Mouse (Mus musculus) adrenal gland, postnatal 4 days (tissue): ENCODE data around the gene Frmd4a. TPM values are rescaled to one million over a fixed set of nuclear protein-coding genes. Genes with fewer than 3 reads are reported as not detected.

Experiments
- DNase-seq, 2 experiments: peaks; one replicate each; pipeline ENCODE4 v3.0.0; 2021 to 2022; ENCODE audit warnings: low spot score in 2 of 2, mixed read lengths in 2 of 2
- long read RNA-seq, 2 experiments: library from polyadenylated mRNA; stranded (forward); transcript quantifications; one replicate each; pipeline ENCODE4 v2.0.0; 2021
- total RNA-seq, 2 experiments: library from RNA; stranded (reverse); gene quantifications; 2 replicates each; pipeline ENCODE4 v1.2.3; 2021

Gene Frmd4a
- 10 to 100 TPM; 34.0 to 41.3 TPM for total RNA-seq
- long read RNA-seq, experiment 1, partial matches to known transcripts, result 1 of 4 reads
- long read RNA-seq, experiment 1, other reads (novel, unspliced or antisense), result 3 of 4 reads
- long read RNA-seq, experiment 2, partial matches to known transcripts, result 17 of 24 reads
- long read RNA-seq, experiment 2, other reads (novel, unspliced or antisense), result 7 of 24 reads

DNA sequence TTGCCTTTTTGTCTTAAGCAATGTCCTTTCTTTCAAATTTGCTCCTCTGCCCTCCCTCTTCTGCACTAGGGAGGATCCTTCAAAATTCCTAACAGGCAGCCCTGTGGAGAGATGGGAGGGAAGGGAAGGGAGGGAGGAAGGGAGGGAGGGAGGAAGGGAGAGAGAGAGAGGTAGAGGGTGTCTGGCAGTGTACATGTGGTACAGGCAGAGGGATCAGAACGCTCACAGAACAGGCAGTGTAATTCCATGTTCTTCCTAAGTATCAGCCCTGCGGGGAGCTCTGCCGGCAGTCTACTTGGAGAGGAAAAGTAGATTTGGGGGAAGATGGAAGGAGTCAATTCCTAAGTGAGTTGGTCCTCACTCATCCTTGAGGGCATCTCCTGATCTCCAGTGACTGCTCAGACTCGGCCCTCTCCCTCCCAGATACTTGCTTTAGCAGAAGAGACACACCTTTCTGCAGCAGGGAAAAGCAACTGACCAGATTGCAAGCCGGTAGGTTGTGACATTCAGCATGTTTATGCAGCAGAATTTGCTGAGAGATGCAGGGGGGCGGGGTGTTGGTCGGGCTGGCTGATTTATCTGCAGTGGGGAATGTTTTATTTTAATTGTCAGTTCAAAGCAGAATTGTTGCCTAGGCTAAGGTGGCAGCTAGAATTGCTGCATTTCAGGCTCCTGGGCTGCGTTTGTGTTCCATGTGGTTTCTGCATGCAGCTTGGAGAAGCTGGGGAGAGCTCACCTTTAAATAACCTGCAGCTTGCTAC lies at the start of gene Frmd4a:
Gene Frmd4a, plus strand, starts transcription at position 190 of the 761 bp plus-strand sequence.
- no peak for DNase-seq

DNA sequence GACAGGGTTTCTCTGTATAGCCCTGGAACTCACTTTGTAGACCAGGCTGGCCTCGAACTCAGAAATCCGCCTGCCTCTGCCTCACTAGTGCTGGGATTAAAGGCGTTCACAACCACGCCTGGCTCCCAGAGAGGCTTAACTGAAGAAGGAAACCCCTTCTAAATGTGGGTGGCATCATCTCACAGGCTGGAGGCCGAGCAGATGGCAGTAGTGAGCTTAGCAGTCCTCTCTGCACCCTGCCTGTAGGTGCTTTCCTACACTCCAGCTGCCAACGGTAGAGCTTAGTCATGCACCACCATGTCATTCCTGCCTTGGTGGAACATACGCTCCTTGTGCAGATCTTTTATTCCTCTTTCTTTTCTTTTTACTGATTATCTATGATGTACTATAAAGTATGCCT lies 28.6 kb upstream of the Frmd4a start:
- no peak for DNase-seq

DNA sequence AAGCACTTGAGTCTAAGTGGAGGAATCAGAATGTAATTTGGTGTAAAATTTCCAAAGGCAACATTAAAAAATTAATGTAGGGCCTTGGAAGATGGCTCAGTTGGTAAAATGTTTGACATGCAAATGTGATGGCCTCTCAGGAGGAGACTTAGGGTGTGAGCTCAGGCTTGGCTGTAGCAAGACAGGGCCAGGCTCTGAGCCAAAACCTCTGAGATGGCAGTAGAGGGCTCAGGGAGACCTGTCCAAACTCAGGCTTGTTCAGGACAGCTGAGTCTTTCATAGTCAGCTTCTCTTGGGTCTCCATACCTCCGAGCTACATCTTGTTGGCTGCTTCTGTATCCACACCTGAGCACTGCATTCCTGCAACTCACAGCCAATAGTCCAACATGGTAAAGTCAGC lies 27.1 kb upstream of the Frmd4a start:
- no peak for DNase-seq

DNA sequence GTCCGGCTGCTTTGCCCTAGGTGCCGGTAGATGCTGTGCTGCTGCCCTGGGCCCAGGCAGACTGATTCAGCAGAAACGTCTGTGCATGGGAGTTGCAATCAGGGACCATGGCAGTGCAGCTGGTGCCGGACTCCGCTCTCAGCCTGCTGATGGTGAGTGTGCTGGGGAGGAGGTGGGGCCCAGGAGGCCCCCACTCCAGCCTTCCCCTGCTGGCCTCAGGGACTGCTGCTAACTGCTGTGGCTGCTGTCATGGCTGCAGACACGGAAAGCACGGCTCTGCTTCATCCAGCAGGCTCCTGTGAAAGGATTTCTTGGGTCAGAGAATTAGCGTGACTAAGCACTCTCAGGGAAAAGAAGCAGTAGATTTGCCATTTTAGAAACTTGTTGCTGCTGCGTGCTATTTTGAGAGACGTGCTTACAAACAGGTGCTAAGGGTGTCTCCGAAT lies 937 bp downstream of the Frmd4a start:
- no peak for DNase-seq

GRCm38 (mm10) chr2:4018909-4019308 lies 1.4 kb downstream of the Frmd4a start:
- no peak for DNase-seq

GRCm38 (mm10) chr2:4024927-4025326 lies 7.4 kb downstream of the Frmd4a start:
- no peak for DNase-seq

DNA sequence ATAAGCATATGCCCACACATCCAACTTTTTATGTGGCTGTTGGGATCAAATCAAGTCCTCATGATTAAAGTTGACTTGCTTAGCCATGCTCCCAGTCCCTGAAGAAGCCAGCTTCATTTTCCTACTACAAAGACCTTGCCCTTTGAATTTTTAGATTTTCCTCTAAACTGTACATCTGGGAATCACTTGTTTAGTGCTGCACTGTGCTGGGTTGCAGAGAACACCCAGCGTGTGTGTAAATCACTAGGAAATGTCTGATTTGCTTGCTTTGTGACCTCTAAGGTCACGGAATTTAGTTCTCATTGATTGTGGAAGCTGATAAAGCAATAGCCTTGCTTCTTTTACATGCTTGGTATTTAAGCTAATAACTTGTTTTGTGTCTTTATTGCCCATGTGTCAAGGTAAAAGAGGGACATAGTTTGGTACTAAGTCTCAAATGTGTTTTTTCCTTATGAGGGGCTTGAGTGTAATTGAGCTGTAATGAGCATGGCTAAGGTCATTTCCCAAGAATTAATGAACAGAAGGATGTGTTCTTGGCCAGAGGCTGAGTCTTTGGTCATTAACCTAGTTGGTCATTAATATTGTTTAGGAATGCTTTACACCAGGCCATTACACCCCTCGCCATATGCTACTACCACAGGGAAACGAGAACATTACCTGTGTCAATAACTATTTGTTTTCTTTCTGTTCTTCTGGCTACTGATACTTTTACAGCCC lies 11.7 kb downstream of the Frmd4a start:
- no peak for DNase-seq

- no peak for DNase-seq
Observed at GRCm38 (mm10) chr2:4036153-4036589, 18.7 kb downstream of the Frmd4a start.

DNA sequence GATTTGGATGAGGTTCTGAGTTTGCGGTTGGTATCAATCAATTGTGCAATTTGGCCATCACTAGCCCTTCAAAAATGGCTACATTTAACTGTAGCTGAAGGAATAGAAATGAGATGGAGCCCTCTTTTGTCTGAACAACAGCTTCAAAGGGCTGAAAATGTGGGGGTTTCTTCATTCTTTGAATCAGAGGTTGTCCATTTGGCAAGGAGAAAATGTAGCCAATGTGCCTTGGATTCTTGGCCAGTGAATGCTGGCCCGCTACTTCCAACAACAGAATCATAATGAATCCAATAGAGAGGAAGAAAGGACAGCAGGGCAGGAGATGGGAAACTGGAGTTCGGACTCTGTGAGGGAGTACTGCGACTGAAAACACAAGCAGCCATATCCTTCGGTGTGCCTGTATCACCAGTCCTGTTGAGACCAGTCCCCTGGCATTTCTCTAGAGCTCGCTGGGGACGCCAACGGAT lies 19.2 kb downstream of the Frmd4a start:
- no peak for DNase-seq

GRCm38 (mm10) chr2:4042009-4042408 lies 24.5 kb downstream of the Frmd4a start:
- DNase-seq, result no peak

DNA sequence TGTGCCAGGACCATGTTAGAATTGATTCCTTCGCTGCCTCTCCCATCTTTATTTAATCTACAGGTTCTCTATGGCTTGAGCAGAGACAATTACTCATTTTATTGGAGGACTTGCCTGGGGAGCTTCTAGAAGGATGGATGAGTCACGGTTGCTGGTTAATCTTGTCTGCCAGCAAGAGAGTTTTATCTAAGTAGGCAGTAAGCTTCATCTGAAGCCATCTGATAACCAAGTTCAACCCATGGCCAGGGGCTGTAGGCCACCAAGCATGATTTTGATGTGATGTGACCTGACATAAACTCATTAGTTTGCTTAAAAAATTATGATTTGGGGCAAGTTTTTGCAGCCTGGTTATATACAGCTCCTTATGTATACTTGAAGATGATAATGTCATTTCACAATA lies 38.0 kb downstream of the Frmd4a start:
- DNase-seq, result no peak

DNA sequence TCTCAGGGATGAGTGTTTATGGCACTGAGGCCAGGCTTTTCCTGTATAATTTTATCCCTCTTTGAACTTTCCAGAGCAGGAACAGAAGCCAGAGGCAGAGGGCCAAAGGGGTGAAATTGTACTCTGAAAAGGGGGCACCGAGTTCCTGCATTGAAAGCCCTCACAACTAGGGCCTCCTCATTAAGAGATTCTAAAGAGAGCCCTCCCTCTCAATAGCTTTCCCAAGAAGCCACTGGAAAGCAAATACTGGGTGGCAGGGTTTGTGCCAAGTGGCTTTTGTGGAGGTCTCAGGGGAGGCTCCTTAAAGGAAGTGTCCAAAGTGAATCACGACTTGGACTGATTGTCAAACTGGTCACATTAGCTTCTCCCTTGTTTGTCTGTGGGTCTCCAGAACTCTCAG lies 43.2 kb downstream of the Frmd4a start:
- DNase-seq, result no peak

DNA sequence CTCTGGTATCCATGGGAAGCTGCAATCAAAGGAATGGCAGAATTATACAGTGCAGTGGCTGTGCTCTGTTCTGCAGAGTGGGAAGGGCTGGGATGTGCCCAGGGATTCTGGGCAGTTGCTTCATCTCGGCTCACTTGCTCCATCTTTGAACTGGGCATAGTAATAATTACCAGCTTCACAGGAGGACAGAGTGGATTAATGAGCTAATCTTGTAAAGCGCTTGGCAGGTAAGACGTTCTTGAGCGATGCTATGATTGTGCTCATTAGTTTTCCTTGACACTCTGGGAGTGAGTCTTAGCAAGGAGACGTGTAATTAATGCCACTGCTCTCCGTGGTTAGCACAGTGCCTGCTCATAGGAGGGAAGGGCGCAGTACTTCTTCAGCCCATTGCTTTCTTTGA lies 54.3 kb downstream of the Frmd4a start:
- no peak for DNase-seq

DNA sequence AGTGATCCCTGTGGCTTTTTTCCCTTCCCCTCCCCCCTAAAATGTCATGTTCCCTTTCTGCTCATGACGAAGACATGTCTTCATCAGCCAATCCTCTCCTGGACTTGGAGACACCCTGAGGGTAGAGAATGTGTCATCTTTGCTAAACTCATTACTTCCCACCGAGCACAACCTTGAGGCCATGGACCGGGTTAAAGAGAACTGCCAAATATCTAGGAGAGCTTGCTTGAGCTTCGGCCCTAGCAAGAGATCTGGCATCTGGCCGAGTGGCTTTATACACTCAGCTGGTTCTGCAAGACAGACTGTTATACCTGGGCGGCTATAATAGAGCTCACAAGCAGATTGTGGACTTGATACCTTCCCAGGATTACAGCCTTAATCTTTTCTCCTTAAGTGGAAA lies 66.4 kb downstream of the Frmd4a start:
- DNase-seq, result no peak

DNA sequence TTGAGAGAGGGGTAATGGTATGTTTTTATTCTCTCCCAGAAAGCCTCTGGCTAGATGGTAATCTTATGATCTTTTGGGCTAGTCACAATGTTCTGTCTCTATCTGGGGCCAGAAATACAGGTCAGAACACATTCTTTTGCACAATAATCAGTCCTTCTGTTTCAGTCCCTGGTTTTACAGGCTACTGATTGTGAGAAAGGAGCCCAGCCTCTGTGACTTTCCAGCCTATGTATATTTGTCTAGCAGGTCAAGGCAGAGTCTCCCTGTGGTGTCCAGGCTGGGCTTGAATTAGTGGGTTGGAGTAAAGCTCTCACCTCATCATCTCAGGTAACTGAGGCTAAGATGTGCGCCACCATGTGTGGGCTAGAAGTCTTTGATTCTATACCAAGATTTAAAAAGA lies 80.1 kb downstream of the Frmd4a start:
- DNase-seq, result no peak

- no peak for DNase-seq
Observed at GRCm38 (mm10) chr2:4098948-4099776, 81.6 kb downstream of the Frmd4a start.

DNA sequence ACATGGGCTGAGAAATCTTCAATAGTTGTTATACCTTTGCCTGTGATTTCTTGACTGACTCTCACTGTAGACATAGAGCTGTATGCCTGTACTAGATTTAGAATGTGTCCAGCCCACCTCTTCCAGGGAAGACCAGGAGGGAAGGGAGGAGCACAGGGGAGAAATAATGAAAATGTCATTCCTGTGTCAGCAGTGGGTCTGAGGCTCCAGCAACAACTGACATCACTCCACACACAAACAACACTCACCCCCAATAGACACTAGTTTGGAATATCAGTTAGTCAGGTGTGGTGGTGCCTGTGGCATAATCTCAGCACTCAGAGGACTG lies 82.2 kb downstream of the Frmd4a start:
- no peak for DNase-seq

GRCm38 (mm10) chr2:4101370-4101769 lies 83.9 kb downstream of the Frmd4a start:
- DNase-seq, result no peak

GRCm38 (mm10) chr2:4113303-4113920 lies 95.9 kb downstream of the Frmd4a start:
- DNase-seq, result no peak

DNA sequence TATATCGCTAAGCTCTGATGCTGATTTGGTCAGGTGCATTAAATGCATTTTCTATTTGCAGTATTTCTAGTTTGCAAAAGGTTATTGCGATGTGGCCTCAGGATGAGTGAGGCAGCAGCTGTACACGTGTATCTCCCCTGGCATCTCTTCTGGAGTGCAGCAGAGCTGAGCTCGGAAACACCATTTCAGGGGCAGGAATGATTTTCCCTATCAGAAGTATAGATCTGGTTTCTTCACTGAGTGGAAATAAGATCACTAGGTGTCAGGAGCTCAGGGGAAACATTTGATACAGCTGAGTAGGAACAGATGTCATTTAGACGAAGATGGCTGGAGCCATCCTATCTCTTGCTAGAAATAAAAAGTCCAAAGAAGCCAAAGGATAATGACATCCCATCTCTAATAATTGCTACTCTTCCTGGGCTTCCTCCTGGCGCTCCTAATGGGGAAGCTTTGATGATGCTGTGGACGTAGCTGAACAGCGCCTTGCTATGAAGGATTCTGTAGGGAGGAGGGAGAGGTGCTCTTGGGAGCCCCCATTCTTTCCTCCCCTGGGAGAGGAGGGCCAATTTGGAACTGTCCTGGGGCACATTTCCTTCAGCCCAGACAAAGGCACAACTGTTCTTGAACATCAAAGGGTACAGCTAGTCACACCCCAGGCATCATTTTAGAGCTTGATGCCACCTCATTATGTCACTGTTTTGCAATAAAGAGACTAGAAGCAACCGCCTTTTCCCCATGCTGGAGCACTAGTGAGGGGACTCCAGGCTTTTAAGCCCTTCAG lies 102.4 kb downstream of the Frmd4a start:
- DNase-seq, result no peak
